Mouse (Mus musculus): ENCODE measurements around the gene Coasy.

Gene Coasy

GRCm38 (mm10) chr11:101062165-101062884, 20.0 kb upstream of the Coasy start:
- in situ Hi-C loops (cut with MboI, MseI) = no loop called here

- in situ Hi-C loops (cut with MboI, MseI) = no loop called here
Observed at GRCm38 (mm10) chr11:101062971-101063675, 19.2 kb upstream of the Coasy start.

GRCm38 (mm10) chr11:101063676-101064327, 18.6 kb upstream of the Coasy start:
- in situ Hi-C loops (cut with MboI, MseI) = no loop called here

GRCm38 (mm10) chr11:101064462-101064861, 17.9 kb upstream of the Coasy start:
- in situ Hi-C loops (cut with MboI, MseI) = no loop called here

- in situ Hi-C loops (cut with MboI, MseI) = no loop called here
Observed at GRCm38 (mm10) chr11:101065002-101065401, 17.4 kb upstream of the Coasy start.

- in situ Hi-C loops (cut with MboI, MseI) = no loop called here
Observed at GRCm38 (mm10) chr11:101066549-101067412, 15.6 kb upstream of the Coasy start.

- in situ Hi-C loops (cut with MboI, MseI) = no loop called here
Observed at GRCm38 (mm10) chr11:101069391-101070188, 12.8 kb upstream of the Coasy start, which contains the start of gene Naglu. Naglu (plus strand) TSS chr11:101070012.

- in situ Hi-C loops (cut with MboI, MseI) = no loop called here
Observed at GRCm38 (mm10) chr11:101070189-101070527, 12.2 kb upstream of the Coasy start.

GRCm38 (mm10) chr11:101070987-101071386, 11.4 kb upstream of the Coasy start:
- in situ Hi-C loops (cut with MboI, MseI) = no loop called here

- in situ Hi-C loops (cut with MboI, MseI) = no loop called here
Observed at GRCm38 (mm10) chr11:101071810-101072428, 10.4 kb upstream of the Coasy start.

- in situ Hi-C loops (cut with MboI, MseI) = no loop called here
Observed at GRCm38 (mm10) chr11:101078121-101078520, 4.2 kb upstream of the Coasy start, which contains the start of gene Hsd17b1. Hsd17b1 (plus strand) TSS chr11:101078411.

- in situ Hi-C loops (cut with MboI, MseI) = loop anchor here (5.0 kb wide), 1 partner anchor 93 kb away; the partner anchor contains the start of genes Cntnap1 and Plekhh3
Observed at GRCm38 (mm10) chr11:101079746-101080145, 2.6 kb upstream of the Coasy start.

- in situ Hi-C loops (cut with MboI, MseI) = loop anchor here (5.0 kb wide), 1 partner anchor 92 kb away; the partner anchor contains the start of genes Cntnap1 and Plekhh3
Observed at GRCm38 (mm10) chr11:101080421-101080820, 1.9 kb upstream of the Coasy start.

GRCm38 (mm10) chr11:101081659-101082058, 706 bp upstream of the Coasy start:
- in situ Hi-C loops (cut with MboI, MseI) = loop anchor here (5.0 kb wide), 1 partner anchor 91 kb away; the partner anchor contains the start of genes Cntnap1 and Plekhh3

- in situ Hi-C loops (cut with MboI, MseI) = loop anchor here (5.0 kb wide), 1 partner anchor 89 kb away; the partner anchor contains the start of genes Cntnap1 and Plekhh3
Observed at GRCm38 (mm10) chr11:101083083-101083697, 825 bp downstream of the Coasy start.

- in situ Hi-C loops (cut with MboI, MseI) = loop anchor here (5.0 kb wide), 1 partner anchor 88 kb away; the partner anchor contains the start of genes Cntnap1 and Plekhh3
Observed at GRCm38 (mm10) chr11:101084246-101084645, 1.9 kb downstream of the Coasy start.

GRCm38 (mm10) chr11:101084811-101085210, 2.4 kb downstream of the Coasy start:
- in situ Hi-C loops (cut with MboI, MseI) = loop anchor here (5.0 kb wide), 1 partner anchor 87 kb away; the partner anchor contains the start of genes Cntnap1 and Plekhh3

- in situ Hi-C loops (cut with MboI, MseI) = no loop called here
Observed at GRCm38 (mm10) chr11:101085617-101086322, 3.4 kb downstream of the Coasy start.

GRCm38 (mm10) chr11:101086323-101086674, 3.9 kb downstream of the Coasy start:
- in situ Hi-C loops (cut with MboI, MseI) = no loop called here
